Mouse (Mus musculus) small intestine, adult 2 months (tissue): ENCODE measurements around the gene Lrrc27.

ENCODE experiments used
- CTCF ChIP-seq: fragments of 200-500 bp; IDR thresholded peaks from 2 replicates; pipeline ENCODE4 v1.5.1; 2012; ENCODE audit warnings: low read depth, mild to moderate bottlenecking, control low read depth, inconsistent platforms, low read length, moderate library complexity, mixed read lengths; ENCODE audit not compliant: insufficient replicate concordance, insufficient read length; ENCODE audit errors: extremely low read depth
- POLR2A ChIP-seq: fragments of 200-500 bp; IDR thresholded peaks from 2 replicates; pipeline ENCODE4 v1.6.1; 2012; ENCODE audit warnings: low read depth, mild to moderate bottlenecking, control low read depth, inconsistent platforms, low read length, moderate library complexity

GRCm38 (mm10) chr7:139272639-139273396 lies 60.0 kb downstream of the Lrrc27 start:
- TF ChIP-seq CTCF = no peak
- TF ChIP-seq POLR2A = no peak
